Mouse (Mus musculus) lung, postnatal 0 days (tissue): ENCODE results near the gene Isca1.
"Not testable (repeated sequence)": the region's sequence is repeated elsewhere in the genome, so short reads cannot be mapped to it uniquely, and the experiment has no call there.

ENCODE experiments used
- CTCF ChIP-seq: IDR thresholded peaks from 2 replicates; pipeline ENCODE4 v1.5.1; 2016; ENCODE audit warnings: antibody characterized with exemption, mild to moderate bottlenecking
- EP300 ChIP-seq: IDR thresholded peaks from 2 replicates; pipeline ENCODE4 v1.6.1; 2016; ENCODE audit warnings: antibody characterized with exemption, mild to moderate bottlenecking, control low read depth

- not testable (repeated sequence) for TF ChIP-seq EP300, CTCF
Observed at GRCm38 (mm10) chr13:59734347-59734746, 35.3 kb downstream of the Isca1 start.
